14 mouse cellular contexts compared by ENCODE assay signal in the genomic region with DNA sequence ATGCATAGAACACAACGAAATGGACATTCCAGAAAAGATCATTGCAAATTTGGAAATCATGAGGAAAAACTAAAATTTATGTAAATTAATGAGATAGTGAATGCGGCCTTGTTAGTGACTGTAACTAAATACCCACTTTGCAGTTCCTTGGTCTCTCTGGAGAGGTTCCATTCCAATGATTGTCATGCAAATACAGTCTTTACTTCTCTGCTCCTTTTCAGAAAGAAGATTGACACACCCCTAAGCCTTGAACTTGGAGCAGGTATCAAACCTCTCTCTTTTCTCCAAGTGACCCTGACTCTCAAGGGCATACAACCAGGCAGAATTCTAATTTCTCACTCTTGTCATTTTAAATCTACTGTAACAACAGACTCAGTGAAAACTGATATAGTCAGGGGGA.
"Had no signal": no experiment of that assay in that cellular context is flagged by ENCODE, and none has a peak within 500 bp of the region (broad histone marks: within the 10 kb centered on the region; RNA-seq: fewer than 3 reads in every experiment).

No protein-coding gene starts in this region.

- H3K9ac ChIP-seq: liver, embryonic 15.5 days; neural tube, embryonic 12.5 days; stomach, embryonic 15.5 days had no signal

- H3K4me3 ChIP-seq: left cerebral cortex, adult 2 months; limb, embryonic 10.5 days; liver, embryonic 15.5 days; megakaryocyte, embryonic 14.5 days; neural tube, embryonic 12.5 days; stomach, embryonic 15.5 days had no signal

- H3K36me3 ChIP-seq: limb, embryonic 10.5 days; liver, embryonic 15.5 days; neural tube, embryonic 12.5 days; stomach, embryonic 15.5 days had no signal

- H3K4me1 ChIP-seq: limb, embryonic 10.5 days; liver, embryonic 15.5 days; megakaryocyte, embryonic 14.5 days; neural tube, embryonic 12.5 days; stomach, embryonic 15.5 days had no signal

- H3K4me2 ChIP-seq: liver, embryonic 11.5 days; liver, embryonic 15.5 days; neural tube, embryonic 12.5 days; stomach, embryonic 15.5 days had no signal

- DNase-seq: kidney, postnatal 10 days; lung, adult 2 months; midbrain, embryonic 14.5 days; thymus, adult 2 months; thymus, postnatal 25 days had no signal

- H3K27ac ChIP-seq: left cerebral cortex, adult 2 months; limb, embryonic 10.5 days; liver, embryonic 15.5 days; macrophage; neural tube, embryonic 12.5 days; stomach, embryonic 15.5 days had no signal

- H3K27me3 ChIP-seq: liver, embryonic 15.5 days; megakaryocyte, embryonic 14.5 days; neural tube, embryonic 12.5 days; stomach, embryonic 15.5 days had no signal

- ATAC-seq: lung, postnatal 0 days had no signal

- H3K9me3 ChIP-seq: limb, embryonic 10.5 days; liver, embryonic 15.5 days; megakaryocyte, embryonic 14.5 days; neural tube, embryonic 12.5 days; stomach, embryonic 15.5 days had no signal
